Mouse (Mus musculus) right cerebral cortex, adult 18-20 months (tissue): Measurements from ENCODE around the gene Cdh8.

Experiments
- DNase-seq: peaks from one replicate; pipeline ENCODE4 v3.0.0; 2022; ENCODE audit warnings: mixed read lengths

Cdh8 gene

DNA sequence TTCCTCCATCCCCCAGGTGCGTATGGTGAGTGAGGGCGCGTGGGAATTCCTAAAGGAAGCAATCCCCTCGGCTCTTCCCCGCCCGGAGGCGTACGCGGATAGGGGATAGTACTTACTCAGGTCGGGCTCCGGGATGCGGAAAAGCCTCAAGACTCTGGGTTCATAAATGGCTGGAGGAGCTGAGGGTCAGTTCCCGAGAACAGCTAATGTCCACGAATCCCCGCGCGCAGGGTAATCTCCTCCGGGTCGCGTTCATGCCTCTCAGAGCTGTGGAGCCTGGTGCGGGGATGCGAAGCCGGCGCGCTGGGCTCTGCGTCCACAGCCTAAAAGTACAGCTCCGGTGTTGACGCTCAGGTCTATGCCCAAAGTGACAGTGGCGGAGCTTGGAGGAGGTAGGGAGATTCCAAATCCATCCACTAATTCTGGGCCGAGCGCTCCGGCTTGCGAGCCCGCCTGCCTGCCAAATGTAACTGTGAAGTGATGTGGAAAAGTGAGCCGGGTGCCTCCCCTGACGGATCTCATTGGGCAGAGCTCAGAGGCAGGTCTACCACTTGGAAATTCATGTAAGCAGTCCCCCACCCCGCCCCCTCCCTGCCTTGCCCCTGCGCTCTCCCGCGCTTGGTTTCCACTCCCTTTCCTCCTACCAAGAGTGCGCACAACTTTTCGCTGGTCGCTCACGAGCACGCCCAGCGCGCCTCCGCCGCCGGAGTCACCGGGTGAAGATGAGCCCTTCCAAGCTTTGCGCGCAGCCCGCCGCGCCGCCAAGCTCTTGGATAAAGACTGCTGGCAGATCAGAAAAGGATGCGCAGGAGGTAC is at the start of gene Cdh8:
Gene Cdh8, minus strand, starts transcription at position 506 of the 816 bp plus-strand sequence.
- peak; percentile 83 for DNase-seq

DNA sequence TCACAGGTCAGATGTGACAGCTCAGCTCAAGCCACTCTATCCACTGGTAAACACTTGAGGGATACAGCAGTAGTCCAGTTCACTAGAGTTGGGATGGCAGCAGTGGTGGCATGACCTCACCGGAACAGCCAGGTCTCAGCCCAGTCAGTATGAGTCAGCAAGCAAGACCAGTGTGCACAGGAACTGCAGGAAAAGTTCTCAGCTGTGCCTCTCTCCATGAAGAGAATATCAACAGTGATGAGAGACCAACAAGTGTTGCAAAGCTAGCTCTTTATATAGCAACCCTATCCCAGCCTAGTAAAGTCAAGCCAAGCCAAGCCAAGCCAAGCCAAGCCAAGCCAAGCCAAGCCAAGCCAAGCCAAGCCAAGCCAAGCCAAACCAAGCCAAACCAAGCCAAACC is 30.2 kb upstream of the Cdh8 start:
- no peak for DNase-seq

DNA sequence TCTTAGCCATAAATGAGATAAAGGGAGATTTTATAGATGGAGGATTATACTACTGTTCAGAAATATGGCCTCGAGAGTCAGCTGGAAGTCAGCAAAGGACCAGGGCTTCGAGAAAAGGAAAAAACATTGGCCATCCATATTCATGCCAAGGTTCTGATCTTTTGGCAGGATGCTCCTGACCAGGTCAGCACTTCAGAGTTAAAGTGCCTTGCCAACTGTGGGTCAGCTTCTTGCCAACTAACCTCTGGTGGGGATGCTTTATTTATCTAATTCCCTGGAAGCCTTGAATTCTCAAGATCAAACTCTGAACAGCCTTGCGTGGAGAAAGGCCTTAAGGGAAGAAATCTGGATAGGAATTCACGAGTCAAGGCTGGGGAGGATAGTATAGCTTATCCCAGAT is 9.6 kb upstream of the Cdh8 start:
- DNase-seq: no peak

DNA sequence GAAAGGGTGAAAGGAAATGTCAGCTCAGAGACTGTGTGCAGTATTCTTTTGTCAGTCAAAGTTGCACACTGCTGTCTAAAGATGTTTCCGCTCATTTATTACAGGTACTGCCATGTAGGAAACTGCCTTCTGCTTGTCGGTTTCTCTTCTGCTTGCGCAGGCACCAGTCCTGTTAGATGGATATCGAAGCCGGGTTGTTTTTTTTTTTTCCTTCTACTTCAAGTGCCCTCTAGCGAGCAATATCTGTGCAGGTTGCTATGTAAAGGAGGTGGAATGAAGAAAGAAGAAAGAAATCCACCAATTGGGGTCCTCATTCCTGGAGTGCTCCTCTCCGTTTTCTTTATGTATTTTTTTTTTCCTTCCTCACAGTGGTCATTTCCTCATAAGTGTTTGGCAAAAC is 5.2 kb upstream of the Cdh8 start:
- DNase-seq: peak; percentile 24

DNA sequence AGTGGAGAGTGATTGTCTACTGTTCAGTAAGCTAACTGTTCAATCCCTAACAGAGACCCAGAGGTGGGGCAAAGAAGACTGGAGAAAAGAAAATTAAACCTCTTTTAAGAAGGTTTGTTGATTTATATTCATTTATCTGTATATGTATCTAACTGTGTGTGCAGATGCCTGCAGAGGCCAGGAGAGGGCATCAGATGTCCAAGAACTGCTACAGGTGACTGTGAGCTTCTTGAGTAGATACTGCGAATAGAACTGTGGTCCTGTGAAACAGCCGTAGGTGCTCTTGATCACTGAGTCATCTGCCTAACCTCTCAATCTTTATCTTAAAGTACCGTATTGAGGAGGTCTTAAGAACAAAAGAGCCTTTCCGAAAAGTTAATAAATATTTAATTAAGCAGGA is 3.5 kb upstream of the Cdh8 start:
- DNase-seq: no peak

DNA sequence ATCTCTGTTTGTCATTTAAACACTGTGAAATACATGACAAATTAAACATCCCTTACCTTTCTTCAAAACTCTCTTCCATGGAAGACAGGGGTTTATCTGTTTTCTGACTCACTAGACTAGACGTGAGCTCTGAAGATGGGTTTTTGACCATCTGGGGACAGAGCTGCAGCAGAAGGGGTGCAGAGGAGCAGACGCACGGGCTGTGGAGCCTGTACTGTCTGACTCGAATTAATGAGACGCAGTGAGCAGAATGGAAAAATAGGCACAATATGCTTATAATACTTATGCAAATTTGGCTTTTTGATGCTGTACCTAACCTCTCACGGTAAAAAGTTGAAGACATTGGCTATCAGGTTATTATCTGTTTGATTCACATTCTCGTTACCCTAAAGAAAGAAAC is 1.2 kb upstream of the Cdh8 start:
- DNase-seq: no peak

DNA sequence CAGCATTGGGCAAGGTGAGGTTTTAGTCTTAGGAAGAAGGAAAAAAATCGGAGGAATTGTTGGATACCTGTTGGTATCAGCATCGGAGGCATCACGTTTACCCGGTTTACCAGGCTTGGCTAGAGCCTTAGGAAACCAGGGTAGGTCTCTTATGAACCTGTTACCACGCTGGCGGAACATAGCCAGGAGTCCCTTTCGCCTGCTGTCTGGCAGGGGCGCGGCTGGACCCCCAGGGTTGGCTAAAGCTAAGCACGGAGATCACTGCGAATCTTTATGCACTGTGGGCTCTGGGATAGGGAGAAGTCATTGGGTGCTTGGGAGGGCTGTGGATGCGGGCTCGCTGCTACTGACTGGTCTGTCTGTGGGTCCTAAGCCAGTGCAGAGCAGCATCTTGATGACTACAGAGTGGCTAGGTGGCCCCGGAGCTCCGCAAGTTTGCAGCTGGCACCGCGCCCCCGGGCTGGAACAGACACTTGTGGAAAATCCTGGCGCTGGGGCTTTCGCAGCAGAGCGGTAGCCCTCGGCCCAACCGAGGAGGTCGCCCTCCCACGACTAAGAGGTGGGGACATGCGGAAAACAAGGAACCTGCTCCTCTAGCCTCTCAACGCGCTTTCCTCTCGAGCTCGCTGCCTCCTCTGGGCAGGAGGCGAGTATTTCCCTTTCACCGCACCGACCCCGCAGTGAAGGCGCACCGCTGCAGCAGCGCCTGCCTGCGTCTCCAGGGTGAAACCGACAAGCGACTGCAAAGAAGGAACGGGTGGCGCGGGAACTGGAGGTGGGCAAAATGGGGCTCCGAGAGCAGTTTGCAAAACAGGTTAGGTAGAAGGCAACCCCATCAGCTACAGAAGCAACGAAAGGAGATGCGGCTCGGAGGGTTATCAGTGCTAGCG is 950 bp downstream of the Cdh8 start:
- peak; percentile 62 for DNase-seq

DNA sequence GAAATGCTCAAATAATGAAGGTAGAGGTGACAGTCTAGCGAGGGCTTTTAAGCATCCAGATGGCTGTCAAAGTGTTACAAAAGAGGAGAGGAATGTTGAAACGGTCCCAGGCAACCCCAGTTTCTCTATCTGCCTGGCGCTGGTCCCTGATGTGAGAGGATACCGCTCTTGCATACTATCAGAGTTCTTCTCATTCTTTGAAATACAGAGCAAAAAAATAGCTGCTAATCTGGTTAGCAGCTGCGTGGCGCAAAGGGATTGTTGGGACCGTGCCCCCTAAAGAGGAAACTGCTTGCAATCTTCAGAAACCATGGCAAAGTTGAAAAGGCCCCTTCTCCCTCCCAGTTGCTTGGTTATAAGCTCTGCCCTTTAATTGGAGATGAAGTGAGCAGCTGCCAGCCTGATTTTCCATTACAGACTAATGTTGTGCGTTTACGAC is 1.8 kb downstream of the Cdh8 start:
- DNase-seq: peak; percentile 21

DNA sequence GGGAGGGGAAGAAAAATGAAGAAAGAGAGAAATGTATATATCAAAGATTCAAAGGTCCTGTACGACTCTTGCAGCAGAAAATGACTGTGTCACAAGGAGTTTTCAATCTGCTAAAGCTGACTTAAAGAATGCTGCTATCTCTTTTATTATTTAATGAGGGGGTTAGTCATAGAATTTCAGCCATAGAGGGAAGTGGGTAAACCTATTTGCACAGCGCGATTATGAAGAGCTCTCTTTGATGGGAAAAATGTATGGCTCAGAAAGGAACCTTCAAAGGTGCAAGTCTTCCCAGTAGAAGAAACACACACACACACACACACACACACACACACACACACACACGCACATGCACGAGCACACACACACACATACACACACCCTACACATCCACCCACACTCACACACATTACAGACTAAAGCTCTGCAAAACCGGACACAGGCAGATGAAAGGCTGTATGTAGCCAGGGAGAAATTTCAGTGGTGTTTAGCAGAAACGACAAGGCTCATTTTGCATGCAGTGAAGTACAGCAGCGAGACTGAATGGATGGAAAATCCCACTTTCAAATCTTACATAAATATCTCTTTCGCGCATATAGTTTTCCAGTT is 2.3 kb downstream of the Cdh8 start:
- DNase-seq: no peak

DNA sequence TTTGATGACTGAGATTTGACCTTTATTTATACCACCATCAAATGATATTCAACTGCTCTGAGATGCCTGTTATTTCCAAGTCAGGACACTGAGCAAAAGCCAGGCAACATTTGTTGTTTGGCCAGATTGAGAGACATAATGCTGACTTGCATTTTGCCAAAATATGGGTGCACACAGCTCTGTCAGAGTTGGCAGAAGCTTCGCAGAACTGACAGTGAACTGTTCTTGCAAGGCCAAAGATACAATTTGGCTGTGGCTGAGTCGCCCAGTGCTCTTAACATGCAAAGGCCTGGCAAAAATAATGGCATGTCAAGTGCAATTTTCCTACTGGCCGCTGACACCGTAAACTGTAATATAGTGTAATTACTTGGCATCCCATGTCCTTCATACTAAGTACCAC is 22.4 kb downstream of the Cdh8 start:
- DNase-seq: no peak

DNA sequence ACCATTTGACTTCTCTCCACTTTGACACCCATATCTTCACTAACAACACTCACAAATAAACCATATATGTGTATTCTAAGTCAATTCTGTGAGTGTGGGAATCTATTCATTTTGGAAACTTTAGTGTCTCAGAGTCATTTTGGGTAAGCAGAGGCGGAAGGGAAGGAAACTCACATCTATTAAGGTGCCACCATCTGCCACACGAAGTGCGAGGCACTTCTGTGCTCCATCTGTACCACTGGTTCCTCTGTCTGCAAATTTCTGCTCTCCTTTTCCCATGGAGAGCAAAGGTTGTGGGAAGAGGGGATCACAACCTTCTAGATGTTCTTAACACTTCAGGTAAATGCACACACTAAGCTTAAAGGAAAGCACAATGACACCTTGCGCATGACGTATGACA is 46.2 kb downstream of the Cdh8 start:
- peak; percentile 46 for DNase-seq

DNA sequence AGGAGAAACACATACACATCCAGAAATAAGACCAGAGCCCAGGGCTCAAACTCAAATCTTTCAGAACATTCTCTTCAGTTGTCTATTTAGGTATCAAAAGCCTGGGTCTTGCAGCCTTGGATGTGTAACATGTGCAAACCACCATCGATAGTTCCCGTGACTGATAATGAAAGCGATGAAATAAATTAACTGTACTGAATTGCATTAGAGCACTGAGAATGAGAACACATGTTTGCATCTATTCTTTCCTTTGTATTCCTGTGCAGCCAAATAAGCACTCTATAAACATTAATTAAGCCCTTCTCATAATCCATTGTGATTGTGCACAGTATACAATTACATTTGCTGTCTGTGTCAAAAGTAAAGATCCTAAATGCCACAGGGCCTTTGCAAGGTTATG is 47.1 kb downstream of the Cdh8 start:
- DNase-seq: no peak

DNA sequence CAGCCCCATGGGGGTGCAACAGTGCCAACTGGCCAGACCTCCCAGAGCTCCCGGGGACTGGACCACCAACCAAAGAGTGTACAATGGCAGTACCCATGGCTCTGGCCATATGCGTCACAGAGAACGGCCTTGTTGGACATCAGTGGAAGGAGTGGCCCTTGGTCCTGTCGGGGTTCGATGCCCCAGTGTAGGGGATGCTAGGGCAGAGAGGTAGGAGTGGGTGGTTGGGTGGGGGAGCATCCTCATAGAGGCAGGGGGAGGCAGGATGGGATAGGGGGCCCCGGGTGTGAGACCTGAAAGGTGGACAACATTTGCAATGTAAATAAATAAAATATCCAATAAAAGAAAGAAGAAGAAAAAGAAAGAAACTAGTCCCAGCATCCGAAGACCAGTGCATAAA is 47.8 kb downstream of the Cdh8 start:
- DNase-seq: no peak

DNA sequence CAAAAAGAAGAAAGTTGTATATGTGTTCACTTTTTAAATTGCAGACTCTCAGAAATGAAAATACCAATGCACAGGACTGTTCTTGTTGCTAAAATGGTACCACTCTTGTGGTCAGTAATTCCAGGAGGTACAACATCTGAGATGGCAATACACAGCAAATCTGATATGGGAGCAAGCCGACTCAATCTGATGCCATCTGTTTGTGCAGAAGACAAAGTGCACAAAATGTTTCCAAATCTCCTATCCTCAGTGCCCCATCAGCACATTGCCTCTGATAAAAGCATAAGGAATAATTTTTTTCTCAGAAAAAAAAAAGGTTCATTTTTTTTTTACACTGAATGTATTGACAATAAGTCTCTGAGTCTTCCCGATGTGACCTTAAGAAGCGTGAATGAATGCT is 62.3 kb downstream of the Cdh8 start:
- DNase-seq: no peak

DNA sequence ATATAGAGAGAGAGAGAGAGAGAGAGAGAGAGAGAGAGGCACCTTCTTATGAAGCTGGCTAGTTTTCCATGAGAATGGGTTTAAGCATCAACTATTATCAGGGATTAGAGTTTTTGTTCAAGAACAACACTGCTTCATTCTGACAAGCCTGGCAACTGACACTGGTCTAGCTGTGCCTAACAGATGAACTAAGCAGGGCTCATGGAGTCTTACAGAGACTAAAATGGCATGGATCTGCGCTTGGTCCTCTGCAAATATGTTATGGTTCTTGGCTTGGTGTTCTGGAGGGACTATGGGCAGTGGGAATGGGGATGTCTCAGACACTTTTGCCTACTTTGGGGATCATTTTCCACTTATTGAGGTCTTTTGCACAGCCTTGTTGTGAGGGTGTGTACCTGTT is 63.0 kb downstream of the Cdh8 start:
- DNase-seq: no peak

DNA sequence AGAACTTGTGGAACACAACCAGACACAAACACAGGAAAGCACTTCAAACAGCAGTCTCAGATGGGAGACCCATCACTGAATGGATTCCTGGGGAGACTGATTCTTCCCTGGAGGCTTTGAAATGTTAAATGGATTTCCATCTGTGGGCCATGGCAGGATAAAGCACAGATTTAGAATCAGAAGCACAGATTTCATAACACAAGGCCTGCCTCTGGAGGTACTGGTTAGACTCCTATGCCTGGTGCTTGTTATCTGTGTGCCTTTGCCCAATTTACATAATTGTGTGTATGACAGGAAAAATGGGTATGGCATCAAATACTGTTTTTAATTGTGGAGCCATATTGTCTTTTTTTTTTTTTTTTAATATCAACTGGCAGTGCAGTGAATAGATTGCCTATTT is 66.8 kb downstream of the Cdh8 start:
- DNase-seq: no peak

DNA sequence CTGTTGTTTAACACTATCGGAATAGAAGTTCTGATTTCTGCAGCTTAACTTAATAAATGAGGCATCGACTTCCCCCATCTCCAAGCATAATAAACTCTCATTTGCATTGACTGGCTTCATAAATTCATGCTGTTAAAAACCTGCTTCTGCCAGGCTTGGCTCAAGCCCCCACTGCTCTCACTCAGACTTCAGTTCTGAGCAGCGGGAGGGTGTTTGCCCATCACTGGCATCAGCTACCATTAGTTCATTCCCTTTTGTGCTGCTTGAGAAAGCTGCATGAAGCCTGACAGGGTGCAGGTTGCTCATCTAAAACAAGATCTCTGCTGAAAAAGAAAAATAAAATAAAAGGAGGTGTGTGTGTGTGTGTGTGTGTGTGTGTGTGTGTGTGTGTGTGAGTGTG is 67.7 kb downstream of the Cdh8 start:
- DNase-seq: no peak

DNA sequence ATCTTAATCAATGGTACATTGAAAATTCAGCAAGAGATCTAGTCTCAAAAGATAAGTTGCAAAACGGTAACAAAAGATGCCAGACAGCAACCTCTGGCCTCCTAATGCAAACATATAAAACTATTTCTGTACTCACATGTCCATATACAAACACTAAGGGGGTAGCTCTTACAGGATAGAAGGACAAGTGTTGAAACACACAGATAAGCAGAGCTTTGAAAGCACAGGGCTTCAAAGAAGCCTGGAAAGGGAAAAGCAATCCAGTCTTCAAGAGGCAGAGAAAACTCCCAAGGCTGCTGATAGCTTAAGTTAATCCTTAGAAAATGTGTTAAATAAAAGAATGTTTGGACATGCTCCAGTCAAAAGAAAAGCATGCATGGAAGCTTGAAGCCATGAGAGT is 77.0 kb downstream of the Cdh8 start:
- DNase-seq: no peak

DNA sequence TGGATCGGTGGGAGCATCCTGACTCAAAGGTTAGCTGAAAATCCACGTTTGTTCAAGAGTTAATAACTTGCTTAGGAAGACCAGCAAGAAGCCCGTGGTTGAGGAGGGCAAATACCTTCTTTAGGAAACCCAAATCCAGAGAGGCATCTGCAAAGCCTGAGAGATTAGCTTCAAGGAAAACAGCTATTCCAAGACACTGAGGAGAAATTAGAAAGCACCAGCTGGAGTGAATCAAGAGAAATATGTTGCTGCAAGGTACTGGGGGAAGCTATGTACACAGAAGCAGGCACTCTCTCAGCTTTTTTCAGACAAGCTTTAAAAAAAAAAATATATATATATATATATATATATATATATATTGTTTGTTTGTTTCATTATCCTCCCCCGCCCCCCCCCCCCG is 88.7 kb downstream of the Cdh8 start:
- peak; percentile 35 for DNase-seq

DNA sequence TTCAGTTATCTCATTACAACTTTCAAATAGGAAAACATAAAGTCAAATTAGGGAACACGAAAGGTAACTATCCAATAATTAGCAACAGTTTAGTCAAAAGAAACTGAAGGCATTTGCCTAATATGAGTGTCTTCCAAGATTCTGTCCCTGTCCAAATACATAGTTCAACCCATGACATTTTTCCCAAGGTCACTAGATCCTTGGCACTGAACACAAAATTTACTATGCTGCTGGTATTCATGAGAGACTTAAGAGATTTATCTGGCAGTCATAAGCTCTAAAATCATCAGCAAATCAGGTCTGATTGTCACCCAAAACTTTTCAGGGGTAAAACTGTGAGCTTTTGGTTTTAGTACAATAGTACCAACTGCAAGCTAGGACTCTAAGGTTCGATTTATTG is 101.7 kb downstream of the Cdh8 start:
- no peak for DNase-seq

DNA sequence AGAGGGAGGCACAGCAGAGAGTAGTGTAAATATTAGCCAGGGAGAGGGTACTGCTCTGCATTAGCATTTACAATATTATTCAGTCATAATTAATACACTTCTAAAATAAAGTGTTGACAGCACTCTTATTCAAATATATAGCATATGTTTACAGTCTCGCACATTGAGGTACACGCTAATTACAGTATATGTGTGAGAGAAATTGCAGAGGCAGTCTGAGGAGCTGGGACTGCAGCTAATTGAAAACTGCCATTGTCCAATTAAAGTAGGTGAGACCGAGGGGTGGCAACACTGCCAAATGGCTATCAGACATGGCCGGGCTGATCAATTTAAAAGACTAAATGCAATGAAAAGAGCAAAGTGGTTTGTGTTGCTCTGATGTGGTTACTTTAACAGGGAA is 112.1 kb downstream of the Cdh8 start:
- no peak for DNase-seq

DNA sequence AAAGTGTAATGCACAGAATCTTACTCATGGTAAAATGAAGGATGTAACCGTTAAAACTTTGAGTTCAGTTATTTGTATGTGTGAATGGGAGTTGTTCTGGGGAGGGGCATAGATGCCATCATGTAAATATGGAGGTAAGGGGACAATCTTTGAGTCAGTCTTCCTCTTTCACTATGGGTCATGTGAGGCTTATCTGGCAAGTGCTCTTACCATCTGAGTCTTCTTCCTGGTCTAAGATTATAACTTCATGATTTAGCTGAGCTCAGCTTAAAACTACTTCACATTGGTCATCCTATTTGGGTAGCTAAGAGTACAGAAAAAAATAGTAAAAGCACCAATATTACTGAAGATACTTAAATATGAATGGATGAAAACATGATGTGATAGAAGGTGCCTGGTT is 126.1 kb downstream of the Cdh8 start:
- DNase-seq: no peak

DNA sequence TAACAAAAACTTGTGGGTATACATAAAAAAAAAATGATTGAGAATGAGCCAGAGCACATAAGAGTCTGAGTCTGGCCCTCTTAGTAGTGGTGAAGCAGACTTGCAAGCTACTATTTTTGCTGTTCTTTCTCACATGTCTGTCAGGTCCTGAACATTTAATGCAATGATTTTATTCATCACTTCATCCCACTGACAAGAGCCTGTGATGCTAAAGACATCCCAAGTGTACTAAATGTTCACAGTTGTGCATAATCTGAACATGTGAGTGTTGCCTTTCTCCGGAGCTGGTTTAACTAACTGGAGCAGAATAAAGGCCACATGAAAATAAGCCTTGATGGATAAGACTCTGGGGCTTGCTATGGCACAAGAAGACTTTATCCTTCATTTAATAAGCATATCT is 131.2 kb downstream of the Cdh8 start:
- DNase-seq: peak; percentile 16

DNA sequence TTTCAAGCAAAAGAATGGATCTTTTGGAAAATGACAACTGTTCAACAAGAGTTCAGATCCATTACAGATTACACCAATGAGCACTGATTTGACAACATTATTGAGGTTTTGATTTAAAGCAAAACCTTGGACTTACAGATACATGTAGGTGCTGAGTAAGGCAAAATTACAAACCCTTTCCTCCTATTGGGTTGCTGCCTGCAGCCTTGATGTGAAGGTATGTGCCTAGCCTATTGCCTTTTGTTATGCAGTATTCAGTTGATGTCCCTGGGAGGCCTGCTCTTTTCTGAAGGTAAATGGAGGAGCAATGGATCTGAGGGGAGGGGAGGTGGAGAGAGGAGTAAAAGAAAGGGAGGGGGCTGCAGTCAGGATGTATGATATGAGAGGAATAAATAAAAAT is 135.9 kb downstream of the Cdh8 start:
- no peak for DNase-seq
